Mouse (Mus musculus) frontal cortex, adult (tissue): ENCODE measurements around the gene Slc27a1.

Experiments
- ATAC-seq: cut with Nextera tagmentation; 2 replicates; pipeline ENCODE4 v1.9.2; 2017; ENCODE audit warnings: mild to moderate bottlenecking, moderate library complexity, mixed read lengths; ENCODE audit not compliant: low TSS enrichment

Slc27a1 gene

DNA sequence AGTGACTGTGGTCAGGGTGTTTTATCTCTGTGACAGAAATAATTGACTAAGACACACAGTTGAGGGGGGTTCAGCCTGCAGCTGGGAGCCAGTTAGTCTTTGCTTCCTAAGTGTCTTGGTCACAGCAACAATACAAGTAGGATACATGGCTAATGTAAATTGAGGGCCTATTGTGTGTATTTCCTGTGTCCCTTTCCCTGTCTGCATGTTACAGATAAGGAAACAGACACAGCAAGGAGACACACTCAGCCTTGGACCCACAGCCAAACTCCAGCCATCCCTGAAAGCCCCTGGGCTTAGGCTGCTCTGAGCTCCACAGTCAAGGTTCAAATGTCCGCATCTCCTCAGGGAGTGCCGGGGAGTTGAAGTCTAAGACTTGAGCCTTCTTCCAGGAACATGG is 14.0 kb upstream of the Slc27a1 start:
- no peak for ATAC-seq

DNA sequence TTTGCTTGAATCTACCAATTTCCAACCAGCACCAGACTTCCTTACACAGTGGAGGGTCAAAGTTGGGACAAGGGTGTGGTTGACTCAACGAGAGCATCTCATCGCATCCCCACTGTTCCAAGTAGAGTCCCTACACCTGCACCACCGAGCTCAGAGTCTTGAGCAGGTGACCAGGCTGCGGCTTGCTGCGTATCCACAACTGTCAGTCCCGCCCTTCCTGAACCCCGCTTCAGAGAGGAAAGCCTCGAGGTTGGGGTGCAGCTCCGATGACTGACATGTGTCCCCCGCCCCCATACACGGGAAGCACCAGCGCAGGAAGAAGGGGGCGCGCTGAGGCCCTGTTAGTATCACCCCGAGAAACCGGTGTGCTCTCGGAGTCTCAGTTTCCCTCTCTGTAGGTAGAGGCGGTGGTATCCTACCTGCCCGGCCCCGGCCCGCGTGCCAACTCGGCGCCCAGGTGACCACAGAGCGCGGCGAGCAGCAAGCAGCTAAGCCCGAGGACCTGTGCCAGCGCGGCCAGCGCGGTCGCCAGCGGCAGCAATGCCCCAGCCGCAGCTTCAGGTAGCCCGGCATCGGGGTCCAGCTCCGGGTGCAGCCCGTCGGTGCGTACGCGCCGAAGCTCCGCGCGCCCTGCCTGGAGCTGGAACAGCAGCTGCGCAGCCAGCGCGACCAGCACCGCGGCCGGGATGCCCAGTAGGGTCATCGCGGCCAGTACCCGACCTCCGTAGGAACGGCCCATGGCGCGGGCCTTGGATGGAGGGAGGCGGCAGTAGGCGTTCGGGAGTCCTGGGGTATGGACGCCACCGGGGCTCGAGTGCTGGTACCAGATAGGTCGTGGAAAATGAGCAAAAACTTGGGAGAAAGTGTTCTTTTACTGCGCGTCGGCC is 10.4 kb upstream of the Slc27a1 start, which contains the start of gene Tmem221:
Tmem221 (minus strand) TSS at position 801 of the 887 bp plus-strand sequence.
- ATAC-seq: no peak

DNA sequence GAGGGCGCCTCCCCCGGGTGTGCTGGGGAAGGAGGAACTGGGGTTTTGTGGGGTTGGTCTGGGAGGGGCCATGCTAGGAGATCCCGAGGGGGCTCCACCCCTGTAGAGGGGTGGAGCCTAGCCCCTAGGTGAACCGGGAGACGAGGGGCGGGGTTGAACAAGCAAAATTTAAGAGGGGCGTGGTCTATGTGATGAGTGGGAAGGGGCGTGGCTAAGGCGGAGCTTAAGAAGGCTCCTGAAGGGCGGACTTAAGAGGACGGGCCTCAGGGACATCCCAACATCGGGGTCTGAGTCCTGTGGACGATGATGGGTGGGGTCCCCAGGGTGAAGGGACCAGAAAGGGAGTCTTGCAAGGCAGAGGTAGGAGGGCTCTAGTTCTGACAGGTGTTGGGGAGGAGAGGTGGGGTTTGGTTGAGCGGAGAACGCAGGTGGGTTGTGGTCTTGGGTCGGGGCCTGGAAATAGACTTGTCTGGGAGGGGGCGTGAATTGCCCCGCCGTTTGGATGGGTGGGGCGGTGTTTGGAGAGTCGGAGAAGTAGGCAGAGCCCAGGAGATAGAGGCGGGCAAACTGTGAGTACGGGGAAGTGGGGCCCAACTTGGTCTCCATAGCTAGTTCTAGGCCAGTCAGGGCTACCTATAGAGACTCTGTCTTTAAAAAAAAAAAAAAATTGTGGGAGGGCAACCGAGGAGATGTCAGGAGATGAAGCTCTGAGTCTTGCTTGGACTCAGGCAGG is 9.6 kb upstream of the Slc27a1 start:
- ATAC-seq: no peak

DNA sequence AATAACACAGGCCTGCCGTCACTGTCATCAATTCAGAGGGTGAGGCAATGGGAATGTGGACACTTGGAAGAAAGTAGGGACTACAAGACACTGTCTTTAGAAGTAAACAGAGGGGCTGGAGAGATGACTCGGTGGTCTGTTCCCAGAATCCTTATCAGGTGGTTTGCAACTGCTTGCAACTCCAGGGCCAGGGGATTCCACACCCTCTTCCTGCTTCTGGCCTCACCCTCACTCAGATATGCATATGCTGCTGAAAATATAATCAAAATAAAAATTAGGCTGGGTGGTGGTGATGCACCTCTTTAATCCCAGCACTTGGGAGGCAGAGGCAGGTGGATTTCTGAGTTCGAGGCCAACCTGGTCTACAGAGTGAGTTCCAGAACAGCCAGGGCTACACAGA is 8.6 kb upstream of the Slc27a1 start:
- ATAC-seq: no peak

DNA sequence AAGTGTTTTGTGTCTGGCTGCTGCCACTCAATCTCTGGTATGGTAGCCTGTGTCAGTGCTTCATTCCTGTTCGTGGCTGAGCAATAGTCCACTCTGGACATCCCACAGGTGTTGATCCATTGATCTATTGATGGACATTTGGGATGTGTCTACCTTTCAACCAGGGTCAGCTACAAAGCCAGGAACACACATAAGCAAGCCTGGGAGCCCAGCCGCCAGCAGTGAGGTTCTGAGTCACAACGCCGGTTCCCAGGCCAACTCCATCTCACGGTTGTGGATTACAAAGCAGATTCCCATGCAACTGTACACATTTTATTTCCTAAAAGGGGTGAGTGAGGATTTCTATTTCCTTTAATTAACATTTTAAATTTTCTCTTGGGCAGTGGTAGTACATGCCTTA is 7.9 kb upstream of the Slc27a1 start:
- ATAC-seq: no peak

DNA sequence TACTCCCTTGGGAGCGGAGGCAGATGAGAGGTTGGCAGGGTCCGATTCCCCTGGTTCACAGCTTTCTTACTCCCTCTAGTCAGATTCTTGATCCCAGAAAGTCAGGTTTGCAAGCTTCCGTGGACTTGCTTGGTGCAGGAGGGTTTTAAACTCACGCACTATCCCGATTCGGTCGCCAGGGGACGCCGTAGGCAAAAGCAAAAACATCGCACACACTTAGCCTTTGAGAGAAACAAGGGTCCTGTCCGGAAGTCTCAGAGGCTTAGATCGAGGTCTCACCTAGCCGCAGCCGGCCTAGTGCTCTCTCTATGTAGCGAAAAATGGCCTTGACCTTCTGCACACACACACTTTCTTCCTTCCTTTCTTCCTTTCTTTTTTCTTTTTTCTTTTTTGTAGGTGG is 7.3 kb upstream of the Slc27a1 start:
- peak; percentile 72 for ATAC-seq

DNA sequence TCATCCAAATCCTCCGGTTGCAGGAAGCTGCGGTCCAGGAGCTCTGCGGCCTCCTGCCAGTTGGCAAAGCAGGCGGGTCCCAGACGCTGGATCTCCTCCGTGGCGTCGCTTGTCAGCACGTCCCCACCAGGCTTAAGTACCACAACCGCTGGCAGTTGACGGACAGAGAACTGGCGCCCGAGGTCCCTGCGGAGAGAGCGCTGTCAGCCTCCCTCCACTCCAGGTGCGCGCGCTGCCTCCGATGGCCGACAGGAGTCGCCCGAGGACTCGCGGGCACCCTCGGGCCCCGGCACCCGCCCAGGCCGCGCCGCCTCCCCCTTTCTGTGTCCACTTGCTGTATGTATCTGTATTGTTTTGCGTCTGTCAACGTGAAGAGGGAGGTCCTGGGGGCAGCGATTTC is 5.9 kb upstream of the Slc27a1 start:
- peak; percentile 72 for ATAC-seq

DNA sequence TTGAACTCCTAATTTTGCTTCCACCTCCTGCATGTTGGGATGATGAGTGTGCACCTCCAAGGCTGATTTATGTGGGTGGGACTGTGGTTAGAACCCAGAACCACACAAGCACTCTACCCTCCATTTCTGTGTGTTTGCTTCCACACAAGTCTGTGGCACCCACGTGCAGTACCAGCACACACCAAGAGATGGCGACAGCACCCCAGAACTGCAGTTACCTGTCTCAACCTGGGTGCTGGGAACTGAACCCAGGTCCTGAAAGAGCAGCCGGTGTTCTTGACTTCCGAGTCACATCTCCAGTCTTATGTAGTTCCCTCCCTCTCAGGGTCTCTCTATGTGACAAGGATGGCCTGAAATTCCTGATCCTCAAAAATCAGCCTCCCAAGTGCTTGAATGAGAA is 4.7 kb upstream of the Slc27a1 start:
- ATAC-seq: no peak

DNA sequence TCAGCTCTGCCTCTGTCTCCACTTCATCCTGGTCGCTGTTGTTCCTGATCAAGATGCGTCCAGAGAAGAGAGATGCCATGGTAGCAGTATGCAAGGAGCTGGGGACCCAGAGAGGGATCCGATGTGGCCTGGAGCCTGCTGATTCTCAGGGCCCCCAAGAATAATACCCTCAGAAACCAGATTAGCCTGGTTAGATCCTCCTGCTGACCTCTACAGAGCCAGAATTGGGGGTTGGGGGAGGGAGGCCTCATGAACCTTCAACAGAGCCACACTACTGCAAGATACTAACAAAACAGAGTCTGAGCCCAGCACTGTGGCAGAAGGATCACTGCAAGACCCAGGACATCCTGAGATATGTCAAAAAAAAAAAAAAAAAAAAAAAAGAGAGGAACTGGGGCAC is 2.2 kb upstream of the Slc27a1 start, which contains the start of gene Nxnl1:
Nxnl1 (minus strand) TSS at position 101 of the 400 bp plus-strand sequence.
- no peak for ATAC-seq

DNA sequence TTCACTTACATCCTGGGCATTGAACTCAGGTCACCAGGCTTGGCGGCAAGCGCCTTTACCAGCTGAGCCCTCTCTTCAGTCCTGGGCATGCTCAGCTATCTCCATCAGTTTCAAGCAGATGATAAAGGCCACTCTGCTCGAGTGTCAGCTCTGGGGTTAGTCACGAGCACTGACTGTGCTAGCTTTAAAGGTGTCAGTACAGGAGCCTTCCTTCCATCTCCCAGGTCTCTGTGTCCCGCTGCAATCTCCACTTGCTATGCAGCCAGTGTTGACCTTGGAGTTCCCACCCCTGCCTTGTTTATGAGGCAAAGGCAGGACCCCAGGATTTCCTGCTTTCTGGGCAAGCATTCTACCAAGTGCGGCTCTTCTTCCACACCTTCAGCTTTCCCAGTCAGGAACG is 1.1 kb upstream of the Slc27a1 start:
- no peak for ATAC-seq

DNA sequence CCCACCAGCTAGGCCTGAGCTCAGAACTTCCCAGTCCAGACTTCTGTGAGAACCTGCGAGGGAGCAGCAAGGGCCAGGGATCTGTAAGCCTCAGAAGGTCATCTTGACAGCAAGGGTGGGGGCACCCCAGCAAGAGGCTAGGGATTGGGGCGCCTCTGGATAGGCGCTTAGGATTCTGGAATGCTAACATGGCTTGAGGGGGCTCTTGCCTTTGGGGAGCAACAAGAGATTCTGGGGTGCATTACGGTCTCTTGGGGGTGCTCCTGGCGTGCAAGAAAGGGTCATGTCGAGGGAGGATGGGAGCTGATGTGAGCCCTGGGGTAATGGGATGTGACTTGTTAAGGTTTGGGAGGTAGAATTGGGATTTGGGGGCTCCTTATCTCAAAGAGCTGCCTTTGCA is 259 bp downstream of the Slc27a1 start:
- ATAC-seq: no peak

DNA sequence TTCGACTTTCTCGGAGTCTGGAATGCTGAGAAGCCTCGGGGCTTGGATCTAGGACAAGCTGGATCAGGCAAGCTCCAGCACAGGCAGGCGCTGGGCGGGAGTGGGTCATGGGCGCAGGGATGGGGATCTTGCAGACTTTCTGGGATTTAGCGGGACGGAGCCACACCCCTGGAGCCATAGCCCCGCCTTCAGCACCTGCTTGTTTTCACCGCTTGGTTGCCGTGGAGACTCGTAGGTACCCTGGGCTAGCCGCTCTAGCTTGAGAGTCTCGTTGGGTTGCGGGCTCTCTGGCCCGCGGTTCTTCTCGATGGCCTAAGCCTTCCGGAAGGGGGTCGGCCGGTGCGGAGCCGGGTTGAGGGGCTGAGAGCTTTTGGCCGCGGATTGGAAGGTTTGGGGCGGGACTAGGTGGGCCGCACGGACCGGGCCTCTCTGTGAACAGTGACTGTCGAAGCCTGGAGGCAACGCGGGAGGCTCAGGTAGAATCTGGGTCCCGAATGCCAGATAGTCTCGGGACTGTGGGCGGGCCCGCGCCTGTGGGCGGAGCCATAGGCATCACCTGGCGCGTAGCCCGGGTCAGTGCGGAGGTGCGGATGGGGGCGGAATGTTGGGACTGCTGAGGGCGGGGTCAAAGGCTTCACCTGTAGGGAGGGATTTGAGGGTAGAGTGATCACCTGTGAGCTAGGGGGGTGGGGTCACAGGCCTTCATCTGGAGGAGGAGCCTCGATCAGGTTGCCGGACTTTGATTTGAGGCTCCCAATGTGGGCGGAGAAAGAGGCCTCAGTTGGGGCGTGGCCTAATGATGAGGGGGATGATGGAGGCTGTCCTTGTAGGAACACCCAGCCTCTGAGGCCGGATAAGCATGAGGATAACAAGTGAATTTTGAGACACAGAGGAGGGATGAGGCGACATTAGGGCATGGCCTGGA is 946 bp downstream of the Slc27a1 start:
- ATAC-seq: peak; percentile 62

DNA sequence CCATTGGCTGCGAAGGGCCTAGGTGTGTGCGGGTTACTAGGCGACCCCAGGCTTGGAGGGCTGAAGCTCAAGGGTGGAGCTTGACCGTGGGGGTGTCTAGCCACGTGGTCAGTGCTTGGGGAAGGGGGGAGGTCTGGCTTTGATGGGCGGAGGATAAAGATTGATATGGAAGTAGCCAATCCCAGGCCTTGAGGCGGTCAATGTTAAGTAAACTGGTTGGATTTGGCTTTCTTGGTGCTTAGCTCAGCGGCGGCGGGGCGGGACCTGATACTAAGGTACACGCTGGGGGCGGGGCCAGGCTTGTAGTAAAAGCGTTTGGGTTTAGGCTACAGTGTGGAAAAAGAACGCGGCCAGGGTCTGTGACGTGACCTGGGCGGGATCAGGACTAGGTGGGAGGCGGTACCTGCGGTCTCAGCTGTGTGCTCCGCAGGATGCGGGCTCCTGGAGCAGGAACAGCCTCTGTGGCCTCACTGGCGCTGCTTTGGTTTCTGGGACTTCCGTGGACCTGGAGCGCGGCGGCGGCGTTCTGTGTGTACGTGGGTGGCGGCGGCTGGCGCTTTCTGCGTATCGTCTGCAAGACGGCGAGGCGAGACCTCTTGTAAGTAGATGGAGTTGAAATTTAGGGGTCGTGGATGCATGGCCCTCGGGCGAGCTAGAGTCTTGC is 1.7 kb downstream of the Slc27a1 start:
- peak; percentile 74 for ATAC-seq

DNA sequence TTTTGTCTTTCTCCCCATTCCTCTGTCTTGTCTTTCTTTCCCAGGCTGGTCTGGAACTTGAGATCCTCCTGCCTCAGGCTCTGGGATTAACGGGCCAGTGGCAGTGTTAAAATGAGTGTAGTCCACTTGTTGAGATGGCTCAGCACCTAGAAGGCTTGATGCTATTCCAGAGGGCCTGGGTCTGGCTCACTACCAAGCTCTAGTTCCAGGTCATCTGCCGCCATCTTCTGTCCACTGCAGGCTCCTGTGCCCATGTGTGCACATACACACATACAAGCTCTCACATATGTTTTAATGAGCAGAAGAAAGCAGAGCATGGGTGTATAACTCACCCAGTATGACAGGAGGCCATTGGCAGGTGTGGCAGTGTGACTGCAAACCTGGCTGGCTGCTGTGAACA is 3.4 kb downstream of the Slc27a1 start:
- no peak for ATAC-seq

DNA sequence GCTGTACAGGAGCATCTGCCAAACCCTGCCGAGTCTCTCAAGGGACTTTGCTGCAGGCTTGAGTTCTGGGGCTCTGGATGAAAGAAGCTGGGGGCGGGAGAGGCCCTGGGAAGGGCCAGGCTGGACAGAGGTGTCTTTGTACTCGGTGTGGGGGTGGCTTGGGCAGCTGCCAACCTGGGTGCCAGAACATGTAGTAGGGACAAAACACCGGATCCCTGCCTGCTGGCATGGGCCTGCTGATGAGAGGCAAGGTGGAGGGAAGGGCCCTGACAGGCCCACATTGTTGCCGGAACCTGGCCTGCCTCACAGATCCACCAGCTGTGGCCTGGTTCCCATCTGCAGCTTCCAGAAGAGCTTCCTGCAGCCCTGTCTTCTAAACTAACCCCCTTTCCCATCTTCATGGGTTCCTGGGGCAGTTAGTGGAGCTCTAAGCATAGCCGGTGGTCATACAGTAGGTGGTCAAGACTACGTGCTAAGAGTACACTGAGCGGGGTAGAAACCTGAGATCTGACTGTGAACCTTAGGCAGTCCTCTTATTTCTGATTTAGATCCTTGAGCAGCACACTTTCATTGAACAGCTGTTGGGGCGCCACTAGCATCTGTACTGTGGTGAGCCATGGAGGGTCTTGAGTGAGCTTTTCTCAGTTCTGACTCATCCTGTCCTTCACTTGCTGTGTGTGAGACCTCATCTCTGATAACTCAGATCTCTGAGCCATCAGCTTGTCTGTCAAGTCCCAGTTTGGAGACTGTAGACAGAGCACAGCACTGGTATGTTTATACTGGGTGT is 4.4 kb downstream of the Slc27a1 start:
- peak; percentile 13 for ATAC-seq

DNA sequence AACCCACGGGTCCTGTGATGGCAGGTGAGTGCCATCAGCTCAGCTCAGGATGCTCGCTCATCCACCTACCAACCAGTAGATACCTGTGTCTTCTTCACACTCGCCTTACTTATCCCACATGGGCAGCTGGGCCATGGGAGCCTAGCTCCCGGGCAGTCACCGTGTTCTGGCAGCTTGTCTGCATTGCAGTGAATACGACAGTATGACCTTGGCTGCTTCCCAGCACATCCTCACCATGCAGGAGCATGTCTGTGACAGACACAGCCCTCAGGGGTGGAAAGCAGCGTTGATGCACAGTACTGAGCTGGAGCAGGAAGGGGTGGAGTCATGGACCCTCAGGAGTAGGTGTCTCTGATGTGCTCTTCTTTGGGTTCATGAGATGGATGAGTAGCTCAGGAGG is 5.7 kb downstream of the Slc27a1 start:
- no peak for ATAC-seq

DNA sequence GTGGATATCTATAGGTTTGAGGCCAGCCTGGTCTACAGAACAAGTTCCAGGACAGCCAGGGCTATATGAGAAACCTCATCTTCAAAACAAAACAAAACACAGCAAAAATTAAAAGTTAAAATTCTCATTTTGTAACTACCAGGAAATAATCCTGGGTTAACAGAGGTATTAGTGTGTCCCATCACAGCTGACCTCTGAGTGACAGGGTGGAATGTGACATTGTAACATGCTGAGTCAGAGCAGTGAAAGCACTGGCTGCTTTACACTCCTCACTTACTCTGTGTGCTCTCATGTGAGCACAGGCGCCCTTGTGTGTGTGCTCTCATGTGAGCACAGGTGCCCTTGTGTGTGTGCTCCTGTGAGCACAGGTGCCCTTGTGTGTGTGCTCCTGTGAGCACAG is 6.3 kb downstream of the Slc27a1 start:
- ATAC-seq: no peak

DNA sequence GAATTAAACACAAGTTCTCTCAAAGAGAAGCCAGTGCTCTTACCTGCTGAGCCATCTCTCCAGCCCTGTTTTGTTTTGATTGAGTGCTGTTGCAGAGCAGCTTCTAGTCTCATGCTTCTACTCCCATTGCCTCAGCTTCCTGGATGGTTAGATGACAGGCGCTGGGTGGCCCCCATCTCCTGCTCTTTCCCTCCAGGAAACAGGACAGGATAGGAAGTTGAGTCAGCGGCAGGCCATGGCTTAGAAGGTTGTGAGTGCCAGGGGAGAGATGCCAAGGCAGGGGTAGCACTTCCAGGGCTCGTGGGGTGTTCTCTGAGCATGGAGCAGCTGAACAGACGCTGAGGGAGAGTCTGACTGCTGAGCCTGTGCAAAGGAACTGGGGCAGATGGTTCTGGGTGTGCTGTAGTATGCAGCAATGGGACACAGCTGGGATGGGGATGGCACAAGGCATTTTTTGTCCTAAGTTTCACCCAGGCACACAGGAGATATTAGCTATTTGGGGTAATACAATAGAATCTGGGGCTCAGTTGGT is 9.2 kb downstream of the Slc27a1 start:
- ATAC-seq: no peak

DNA sequence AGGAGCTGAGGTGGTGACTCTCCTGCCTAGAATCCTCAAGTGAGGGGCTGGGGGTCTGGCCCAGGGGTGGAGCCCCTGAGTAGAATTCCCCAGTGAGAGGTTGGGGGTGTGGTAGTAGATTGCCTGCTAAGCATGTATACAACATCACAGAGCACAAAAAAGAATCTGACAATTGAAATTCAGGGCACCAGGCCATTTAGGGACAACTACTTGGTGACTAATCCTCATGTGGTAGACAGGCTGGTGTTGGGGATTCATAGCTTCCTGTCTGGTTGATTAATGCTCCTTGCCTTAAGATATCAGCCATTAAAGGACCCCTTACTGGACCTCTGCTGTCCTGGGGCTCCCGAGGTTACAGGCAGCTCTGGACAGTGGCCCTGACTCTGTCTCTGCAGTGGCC is 10.3 kb downstream of the Slc27a1 start:
- no peak for ATAC-seq

DNA sequence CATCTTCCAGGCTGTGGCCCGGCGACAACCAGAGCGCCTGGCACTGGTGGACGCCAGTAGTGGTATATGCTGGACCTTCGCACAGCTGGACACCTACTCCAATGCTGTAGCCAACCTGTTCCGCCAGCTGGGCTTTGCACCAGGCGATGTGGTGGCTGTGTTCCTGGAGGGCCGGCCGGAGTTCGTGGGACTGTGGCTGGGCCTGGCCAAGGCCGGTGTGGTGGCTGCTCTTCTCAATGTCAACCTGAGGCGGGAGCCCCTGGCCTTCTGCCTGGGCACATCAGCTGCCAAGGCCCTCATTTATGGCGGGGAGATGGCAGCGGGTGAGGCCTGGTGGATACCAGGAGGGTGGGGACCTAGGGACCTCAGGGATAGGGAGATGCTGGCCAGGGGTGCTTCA is 10.8 kb downstream of the Slc27a1 start:
- 0 out of 2 replicates have a peak, but pooled peaks have one; percentile 27 for ATAC-seq
